Mouse (Mus musculus): ENCODE data around the gene Dgkh.

Gene Dgkh

GRCm38 (mm10) chr14:78692602-78693001 lies 40.0 kb downstream of the Dgkh start:
- Histone ChIP-seq H3K27me3 (ENCODE audit: insufficient read depth, low read length) (no peaks in the 10 kb centered on the region), H3K4me3 (replicated peaks; ENCODE audit: low read length) (no peak overlapping the region), H3K9me3 (ENCODE audit: low read length) (no peaks in the 10 kb centered on the region), H3K36me3 (ENCODE audit: insufficient read depth, low read length) (no peaks in the 10 kb centered on the region), H3K4me1 (replicated peaks; ENCODE audit: low read depth, low read length) (peaks cover 35% of the 10 kb centered on the region)
- TF ChIP-seq CTCF (conservative IDR thresholded peaks at IDR 0.05; ENCODE audit: low read length): no peak
- no peak for TF ChIP-seq POU5F1 (IDR thresholded peaks at IDR 0.05; ENCODE audit: borderline replicate concordance, low read length)
- TF ChIP-seq NANOG (IDR thresholded peaks at IDR 0.05; ENCODE audit: borderline replicate concordance, low read length): no peak

DNA sequence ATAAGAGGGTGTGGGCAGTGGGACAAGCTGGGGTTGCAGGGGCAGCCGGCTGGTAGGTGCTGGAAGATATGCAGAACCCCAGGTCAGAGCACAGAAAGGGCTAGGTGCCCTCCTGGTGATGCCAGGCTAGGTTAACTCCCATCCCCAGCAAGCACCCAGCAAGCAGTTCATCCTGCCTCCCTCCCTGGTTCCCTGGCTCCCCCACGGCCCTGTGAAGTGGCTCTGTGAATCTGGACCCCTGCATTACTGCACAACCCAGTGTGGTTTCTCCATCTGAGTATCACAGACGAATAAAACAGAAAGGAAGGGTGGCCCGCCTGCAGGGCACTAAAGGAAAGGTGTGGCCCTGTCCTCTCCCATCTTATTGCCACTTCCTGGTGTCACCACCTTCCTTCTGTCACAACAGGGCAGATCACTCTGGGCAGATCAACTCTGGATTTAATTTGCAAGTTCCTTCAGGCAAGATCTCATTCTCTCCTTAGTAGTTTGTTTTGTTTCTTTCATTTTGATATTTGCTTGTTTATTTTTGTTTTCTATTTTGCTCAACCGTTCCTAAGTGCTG lies 40.6 kb downstream of the Dgkh start:
- Histone ChIP-seq H3K27me3 (ENCODE audit: insufficient read depth, low read length) (no peaks in the 10 kb centered on the region), H3K36me3 (ENCODE audit: insufficient read depth, low read length) (no peaks in the 10 kb centered on the region), H3K4me3 (replicated peaks; ENCODE audit: low read length) (no peak overlapping the region), H3K4me1 (replicated peaks; ENCODE audit: low read depth, low read length) (peaks cover 41% of the 10 kb centered on the region), H3K9me3 (ENCODE audit: low read length) (no peaks in the 10 kb centered on the region)
- TF ChIP-seq POU5F1 (IDR thresholded peaks at IDR 0.05; ENCODE audit: borderline replicate concordance, low read length) (no peak), CTCF (conservative IDR thresholded peaks at IDR 0.05; ENCODE audit: low read length) (no peak), NANOG (IDR thresholded peaks at IDR 0.05; ENCODE audit: borderline replicate concordance, low read length) (no peak)

- Histone ChIP-seq H3K4me3 (replicated peaks; ENCODE audit: low read length) (no peak overlapping the region), H3K36me3 (ENCODE audit: insufficient read depth, low read length) (no peaks in the 10 kb centered on the region), H3K4me1 (replicated peaks; ENCODE audit: low read depth, low read length) (peaks cover 51% of the 10 kb centered on the region), H3K9me3 (ENCODE audit: low read length) (no peaks in the 10 kb centered on the region), H3K27me3 (ENCODE audit: insufficient read depth, low read length) (no peaks in the 10 kb centered on the region)
- no peak for TF ChIP-seq NANOG (IDR thresholded peaks at IDR 0.05; ENCODE audit: borderline replicate concordance, low read length)
- no peak for TF ChIP-seq POU5F1 (IDR thresholded peaks at IDR 0.05; ENCODE audit: borderline replicate concordance, low read length)
- no peak for TF ChIP-seq CTCF (conservative IDR thresholded peaks at IDR 0.05; ENCODE audit: low read length)
Observed at GRCm38 (mm10) chr14:78690883-78691282, 41.7 kb downstream of the Dgkh start.

GRCm38 (mm10) chr14:78690387-78690786 lies 42.2 kb downstream of the Dgkh start:
- no peak overlapping the region for H3K4me3 ChIP-seq (replicated peaks; ENCODE audit: low read length)
- H3K4me1 ChIP-seq (replicated peaks; ENCODE audit: low read depth, low read length): peaks cover 56% of the 10 kb centered on the region
- no peak for TF ChIP-seq CTCF (conservative IDR thresholded peaks at IDR 0.05; ENCODE audit: low read length)
- no peak for TF ChIP-seq NANOG (IDR thresholded peaks at IDR 0.05; ENCODE audit: borderline replicate concordance, low read length)
- TF ChIP-seq POU5F1 (IDR thresholded peaks at IDR 0.05; ENCODE audit: borderline replicate concordance, low read length): no peak
- H3K27me3 ChIP-seq (ENCODE audit: insufficient read depth, low read length): no peaks in the 10 kb centered on the region
- H3K9me3 ChIP-seq (ENCODE audit: low read length): no peaks in the 10 kb centered on the region
- H3K36me3 ChIP-seq (ENCODE audit: insufficient read depth, low read length): no peaks in the 10 kb centered on the region

DNA sequence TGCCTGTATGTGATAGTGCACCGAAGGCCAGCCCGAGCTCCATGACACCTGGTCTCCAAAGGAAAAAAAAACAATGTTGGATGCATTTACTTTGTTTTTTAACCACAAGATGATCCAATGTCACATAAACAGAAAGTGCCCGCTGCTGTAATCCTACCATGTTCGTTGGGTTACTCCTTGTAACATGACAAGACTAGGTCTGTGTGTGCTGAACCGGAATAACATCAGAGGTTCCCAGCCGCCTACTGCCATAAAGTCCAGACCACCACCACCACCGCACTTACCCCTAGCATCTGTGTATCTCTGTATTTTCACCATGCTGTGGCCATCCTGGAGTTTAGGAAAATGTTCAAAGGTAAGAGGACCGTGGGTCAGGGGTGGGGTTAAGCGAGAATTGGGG lies 42.6 kb downstream of the Dgkh start:
- Histone ChIP-seq H3K4me3 (replicated peaks; ENCODE audit: low read length) (no peak overlapping the region), H3K9me3 (ENCODE audit: low read length) (no peaks in the 10 kb centered on the region), H3K4me1 (replicated peaks; ENCODE audit: low read depth, low read length) (peaks cover 60% of the 10 kb centered on the region), H3K36me3 (ENCODE audit: insufficient read depth, low read length) (no peaks in the 10 kb centered on the region), H3K27me3 (ENCODE audit: insufficient read depth, low read length) (no peaks in the 10 kb centered on the region)
- TF ChIP-seq CTCF (conservative IDR thresholded peaks at IDR 0.05; ENCODE audit: low read length): no peak
- no peak for TF ChIP-seq POU5F1 (IDR thresholded peaks at IDR 0.05; ENCODE audit: borderline replicate concordance, low read length)
- TF ChIP-seq NANOG (IDR thresholded peaks at IDR 0.05; ENCODE audit: borderline replicate concordance, low read length): no peak

- no peak overlapping the region for H3K4me3 ChIP-seq (replicated peaks; ENCODE audit: low read length)
- H3K27me3 ChIP-seq (ENCODE audit: insufficient read depth, low read length): no peaks in the 10 kb centered on the region
- H3K4me1 ChIP-seq (replicated peaks; ENCODE audit: low read depth, low read length): peaks cover 76% of the 10 kb centered on the region
- no peaks in the 10 kb centered on the region for H3K9me3 ChIP-seq (ENCODE audit: low read length)
- H3K36me3 ChIP-seq (ENCODE audit: insufficient read depth, low read length): no peaks in the 10 kb centered on the region
- TF ChIP-seq CTCF (conservative IDR thresholded peaks at IDR 0.05; ENCODE audit: low read length) (no peak), NANOG (IDR thresholded peaks at IDR 0.05; ENCODE audit: borderline replicate concordance, low read length) (no peak), POU5F1 (IDR thresholded peaks at IDR 0.05; ENCODE audit: borderline replicate concordance, low read length) (no peak)
Observed at GRCm38 (mm10) chr14:78687716-78688115, 44.9 kb downstream of the Dgkh start.

GRCm38 (mm10) chr14:78686701-78687100 lies 45.9 kb downstream of the Dgkh start:
- H3K4me3 ChIP-seq (replicated peaks; ENCODE audit: low read length): no peak overlapping the region
- H3K4me1 ChIP-seq (replicated peaks; ENCODE audit: low read depth, low read length): peaks cover 68% of the 10 kb centered on the region
- TF ChIP-seq POU5F1 (IDR thresholded peaks at IDR 0.05; ENCODE audit: borderline replicate concordance, low read length) (no peak), CTCF (conservative IDR thresholded peaks at IDR 0.05; ENCODE audit: low read length) (no peak), NANOG (IDR thresholded peaks at IDR 0.05; ENCODE audit: borderline replicate concordance, low read length) (no peak)
- H3K27me3 ChIP-seq (ENCODE audit: insufficient read depth, low read length): no peaks in the 10 kb centered on the region
- no peaks in the 10 kb centered on the region for H3K9me3 ChIP-seq (ENCODE audit: low read length)
- H3K36me3 ChIP-seq (ENCODE audit: insufficient read depth, low read length): peaks cover 3% of the 10 kb centered on the region; the same call in 1 of the 2 replicates

GRCm38 (mm10) chr14:78684171-78684570 lies 48.4 kb downstream of the Dgkh start:
- Histone ChIP-seq H3K4me3 (replicated peaks; ENCODE audit: low read length) (peak overlapping the region; percentile 18; the same call in 1 of the 2 replicates), H3K36me3 (ENCODE audit: insufficient read depth, low read length) (peaks cover 3% of the 10 kb centered on the region; the same call in 1 of the 2 replicates), H3K9me3 (ENCODE audit: low read length) (no peaks in the 10 kb centered on the region), H3K4me1 (replicated peaks; ENCODE audit: low read depth, low read length) (peaks cover 58% of the 10 kb centered on the region), H3K27me3 (ENCODE audit: insufficient read depth, low read length) (no peaks in the 10 kb centered on the region)
- TF ChIP-seq POU5F1 (IDR thresholded peaks at IDR 0.05; ENCODE audit: borderline replicate concordance, low read length) (no peak), CTCF (conservative IDR thresholded peaks at IDR 0.05; ENCODE audit: low read length) (no peak), NANOG (IDR thresholded peaks at IDR 0.05; ENCODE audit: borderline replicate concordance, low read length) (no peak)

DNA sequence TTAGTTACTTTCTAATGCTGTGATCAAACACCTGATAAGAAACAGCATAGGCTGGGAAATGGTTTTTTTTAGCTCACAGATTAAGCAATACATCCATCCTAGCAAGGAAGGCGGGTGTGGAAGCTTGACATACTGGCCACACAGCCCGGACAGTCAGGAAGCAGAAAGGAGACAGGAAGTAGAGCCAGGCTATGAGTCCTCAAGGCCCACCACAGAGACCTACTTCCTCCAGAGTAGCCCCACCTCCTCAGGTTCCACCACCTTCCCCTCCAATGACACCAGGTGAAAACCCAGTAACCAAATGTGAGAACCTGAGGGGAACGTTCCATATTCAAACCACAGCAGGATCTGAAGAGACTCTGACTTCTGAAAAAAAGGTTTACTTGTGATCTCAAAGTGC lies 53.6 kb downstream of the Dgkh start:
- H3K36me3 ChIP-seq (ENCODE audit: insufficient read depth, low read length): peaks cover 3% of the 10 kb centered on the region; the same call in 1 of the 2 replicates
- TF ChIP-seq POU5F1 (IDR thresholded peaks at IDR 0.05; ENCODE audit: borderline replicate concordance, low read length): no peak
- no peak for TF ChIP-seq CTCF (conservative IDR thresholded peaks at IDR 0.05; ENCODE audit: low read length)
- no peak for TF ChIP-seq NANOG (IDR thresholded peaks at IDR 0.05; ENCODE audit: borderline replicate concordance, low read length)
- no peaks in the 10 kb centered on the region for H3K27me3 ChIP-seq (ENCODE audit: insufficient read depth, low read length)
- H3K4me1 ChIP-seq (replicated peaks; ENCODE audit: low read depth, low read length): peaks cover 35% of the 10 kb centered on the region
- H3K9me3 ChIP-seq (ENCODE audit: low read length): no peaks in the 10 kb centered on the region
- H3K4me3 ChIP-seq (replicated peaks; ENCODE audit: low read length): no peak overlapping the region
